9 mouse cellular contexts compared by ENCODE assay signal in the genomic region with DNA sequence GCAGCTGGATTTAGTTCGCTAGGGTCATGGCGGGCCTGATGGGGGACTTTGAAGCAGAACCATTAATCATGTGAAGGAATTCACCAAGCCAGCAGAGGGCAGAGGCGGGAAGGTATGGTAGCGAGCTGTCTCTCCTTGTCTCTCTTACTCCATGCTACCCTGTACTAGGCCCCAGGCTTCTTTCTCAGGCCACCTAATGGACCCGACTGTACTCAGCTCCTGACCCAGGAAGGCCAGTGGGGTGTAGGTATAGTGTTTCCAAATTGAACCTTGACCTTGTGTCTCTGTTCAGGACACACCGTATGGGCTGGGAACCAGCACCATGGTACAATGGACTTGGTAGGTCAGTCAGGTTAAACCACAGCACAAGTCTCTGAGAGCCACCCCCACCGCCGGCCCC.
DNase-seq lines count a peak whose midpoint lies in the region; ATAC-seq lines count a peak whose summit lies in the region.
"Had no signal": no experiment of that assay in that cellular context is flagged by ENCODE, and none has a peak within 500 bp of the region (broad histone marks: within the 10 kb centered on the region; RNA-seq: fewer than 3 reads in every experiment).

No protein-coding gene starts in this region.

- no peak overlapping the region for H3K9ac ChIP-seq in heart, embryonic 15.5 days
- H3K9ac ChIP-seq in lung, embryonic 16.5 days (ENCODE audit: low read length): no peak overlapping the region
- no peak overlapping the region for H3K9ac ChIP-seq in liver, embryonic 16.5 days (ENCODE audit: low read depth, low read length)
- H3K9ac ChIP-seq: limb, embryonic 15.5 days had no signal

- H3K9me3 ChIP-seq in heart, embryonic 15.5 days (replicated peaks): no peaks in the 10 kb centered on the region
- no peaks in the 10 kb centered on the region for H3K9me3 ChIP-seq in lung, embryonic 16.5 days (ENCODE audit: control insufficient read depth, low read length)
- H3K9me3 ChIP-seq in liver, embryonic 16.5 days (replicated peaks; ENCODE audit: control insufficient read depth, low read length): no peaks in the 10 kb centered on the region
- H3K9me3 ChIP-seq: limb, embryonic 15.5 days had no signal

- no peak overlapping the region for H3K4me3 ChIP-seq in heart, embryonic 15.5 days
- H3K4me3 ChIP-seq in lung, embryonic 16.5 days (ENCODE audit: low read length): no peak overlapping the region
- H3K4me3 ChIP-seq in liver, embryonic 16.5 days (ENCODE audit: low read depth, low read length): no peak overlapping the region
- H3K4me3 ChIP-seq: limb, embryonic 15.5 days had no signal

- no peaks in the 10 kb centered on the region for H3K36me3 ChIP-seq in heart, embryonic 15.5 days
- H3K36me3 ChIP-seq in lung, embryonic 16.5 days (ENCODE audit: control insufficient read depth, insufficient read depth, low read length): no peaks in the 10 kb centered on the region
- H3K36me3 ChIP-seq in liver, embryonic 16.5 days (ENCODE audit: control insufficient read depth, insufficient read depth): no peaks in the 10 kb centered on the region
- H3K36me3 ChIP-seq: limb, embryonic 15.5 days had no signal

- no peak overlapping the region for H3K4me2 ChIP-seq in heart, embryonic 15.5 days
- H3K4me2 ChIP-seq in lung, embryonic 16.5 days (ENCODE audit: low read depth, low read length): no peak overlapping the region
- no peak overlapping the region for H3K4me2 ChIP-seq in liver, embryonic 16.5 days (ENCODE audit: low read depth, low read length)
- H3K4me2 ChIP-seq: limb, embryonic 15.5 days had no signal

- no peak for ATAC-seq in heart, embryonic 15.5 days (replicated peaks; ENCODE audit: insufficient number of reproducible peaks, insufficient read depth, low FRiP score, low read depth)
- ATAC-seq in lung, embryonic 16.5 days (ENCODE audit: low read depth): peak; percentile 13; the same call in 1 of the 2 replicates
- ATAC-seq in liver, embryonic 16.5 days (ENCODE audit: low read depth): peak; percentile 30; the same call in 1 of the 2 replicates

- peak overlapping the region; percentile 83 for H3K27ac ChIP-seq in heart, embryonic 15.5 days
- H3K27ac ChIP-seq in lung, embryonic 16.5 days (ENCODE audit: low read length): no peak overlapping the region
- H3K27ac ChIP-seq in liver, embryonic 16.5 days (ENCODE audit: low read length): no peak overlapping the region
- H3K27ac ChIP-seq: limb, embryonic 15.5 days had no signal

- 52% methylated on average over 8 of the region's 8 CpGs for WGBS in heart, embryonic 15.5 days
- WGBS in lung, embryonic 16.5 days: 48% methylated on average over 8 of the region's 8 CpGs
- WGBS in liver, embryonic 16.5 days (ENCODE audit: insufficient replicate concordance): 49% methylated on average over 8 of the region's 8 CpGs

- H3K4me1 ChIP-seq in heart, embryonic 15.5 days (replicated peaks): peaks cover 55% of the 10 kb centered on the region
- peaks cover 23% of the 10 kb centered on the region for H3K4me1 ChIP-seq in lung, embryonic 16.5 days (replicated peaks; ENCODE audit: control insufficient read depth, insufficient read depth, low read length)
- no peaks in the 10 kb centered on the region for H3K4me1 ChIP-seq in liver, embryonic 16.5 days (ENCODE audit: control insufficient read depth, low read depth, low read length)

- peak; percentile 23 to 30 for DNase-seq in cerebellum, adult 18-20 months
- no peak for DNase-seq in cerebellum, adult 9-11 months
- DNase-seq in heart, adult 18-20 months: no peak
- no peak for DNase-seq in lung, postnatal 10 days
- DNase-seq in gastrocnemius, adult 18-20 months (ENCODE audit: low spot score): no peak

- no peaks in the 10 kb centered on the region for H3K27me3 ChIP-seq in heart, embryonic 15.5 days
- no peaks in the 10 kb centered on the region for H3K27me3 ChIP-seq in lung, embryonic 16.5 days (ENCODE audit: control insufficient read depth, insufficient read depth, low read depth, low read length)
- H3K27me3 ChIP-seq in liver, embryonic 16.5 days (ENCODE audit: control insufficient read depth, insufficient read depth, low read depth, low read length): no peaks in the 10 kb centered on the region
- H3K27me3 ChIP-seq: limb, embryonic 15.5 days had no signal

Comparison
In these comparisons a context has a peak if more than half of its experiments do, and no peak if none do; other contexts are left out.
1. DNase-seq: peak in cerebellum, adult 18-20 months (2 of 2); none in cerebellum, adult 9-11 months (single experiment), heart, adult 18-20 months (0 of 2), lung, postnatal 10 days (single experiment) and gastrocnemius, adult 18-20 months (single experiment).